Mouse (Mus musculus): ENCODE results near the gene Vdr. TPM values are rescaled to one million over a fixed set of nuclear protein-coding genes. Genes with fewer than 3 reads are reported as not detected.

Vdr gene
- total and polyA plus RNA-seq, 3 experiments = 2.7 to 17.1 (median 6.6) TPM

GRCm38 (mm10) chr15:97847285-97847684 is 63.1 kb downstream of the Vdr start:
- DNase-seq = no peak

DNA sequence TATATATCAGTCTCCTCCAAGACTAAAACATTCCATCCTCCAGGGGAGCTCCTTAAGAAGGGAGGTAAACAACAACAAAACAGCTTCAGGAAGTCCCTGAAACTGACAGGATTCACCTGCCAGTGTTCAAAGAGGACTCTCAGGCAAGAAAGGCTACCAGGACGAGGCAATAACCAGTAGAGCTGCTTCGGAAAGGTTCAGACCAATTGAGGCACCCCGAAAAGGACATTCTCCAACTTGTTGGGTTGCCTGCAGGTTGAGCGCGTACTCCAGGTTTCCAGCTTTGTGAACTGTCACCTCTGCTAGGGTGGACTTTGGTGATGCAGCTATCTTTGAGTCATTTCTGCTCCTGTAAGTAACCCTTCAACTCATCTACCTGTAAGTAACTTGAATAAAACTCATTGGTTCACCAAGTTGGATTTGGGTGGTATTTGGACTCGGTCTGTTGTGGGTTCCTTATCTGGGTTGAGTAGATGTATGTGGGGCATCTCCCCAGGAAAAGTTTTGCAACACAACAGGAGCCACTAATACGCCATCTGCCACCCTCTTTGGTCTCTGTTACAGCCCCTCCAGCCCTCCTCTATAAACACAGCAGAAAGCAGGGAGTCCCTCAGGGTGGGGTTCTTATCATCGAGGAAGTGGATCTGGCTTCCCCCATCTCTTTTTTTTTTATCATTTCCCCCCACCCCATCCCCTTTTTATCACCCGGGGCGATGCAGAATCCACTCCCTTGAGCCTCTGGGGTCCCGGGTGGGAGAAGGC is 64.1 kb downstream of the Vdr start:
- no peak for DNase-seq

DNA sequence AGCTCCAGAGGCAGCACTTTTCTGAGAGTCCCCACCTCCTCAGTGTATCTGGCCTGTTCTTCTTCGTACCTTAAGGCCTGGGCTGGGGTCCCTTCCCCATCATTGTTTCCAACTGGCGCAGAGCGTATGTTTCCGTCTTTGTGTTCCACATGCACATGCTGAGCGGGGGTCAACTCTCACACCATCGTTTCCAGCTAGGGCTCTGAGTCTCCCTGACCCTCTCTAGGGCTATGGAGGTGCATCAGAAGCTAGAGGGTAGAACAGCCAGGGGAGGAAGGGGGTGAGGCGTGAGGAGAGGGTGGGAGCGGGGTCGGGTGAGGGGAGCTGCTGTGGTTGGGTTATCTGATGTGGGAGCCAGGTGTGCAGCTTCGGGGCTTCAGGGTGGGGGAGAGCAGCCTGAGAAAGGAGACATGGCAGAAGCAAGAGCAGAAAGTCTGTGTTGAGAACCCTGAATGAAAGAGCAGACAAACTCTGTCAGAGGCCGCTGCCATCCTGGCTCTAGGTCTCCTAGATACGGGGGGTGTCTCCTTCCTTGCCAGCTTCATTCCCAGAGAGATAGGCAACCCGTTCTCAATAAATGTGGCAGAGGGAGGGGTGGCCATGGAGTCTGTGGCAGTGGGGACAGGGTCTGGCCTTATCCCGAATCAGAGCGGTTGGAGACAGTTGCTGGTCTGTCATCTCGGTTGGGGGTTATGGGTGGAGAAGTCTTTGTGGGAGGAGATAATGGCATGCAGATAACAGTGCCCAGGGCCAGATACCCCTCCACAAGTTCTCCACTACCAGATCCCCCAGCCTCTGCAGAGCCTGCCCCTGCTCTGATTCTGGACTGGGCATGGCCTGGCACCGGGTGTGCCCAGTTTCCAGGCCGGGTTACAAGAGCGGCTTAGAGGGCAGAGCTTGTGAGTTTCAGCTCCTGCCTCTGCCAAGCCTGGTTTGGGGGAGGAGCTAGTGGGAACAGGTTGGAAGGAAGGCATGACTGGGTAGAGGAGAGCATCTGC is 66.1 kb downstream of the Vdr start, which contains the start of gene Hdac7:
TSS of gene Hdac7 (minus strand) at position 466 of the 998 bp plus-strand sequence.
- peak; percentile 24 for DNase-seq

GRCm38 (mm10) chr15:97843247-97843651 is 67.2 kb downstream of the Vdr start:
- no peak for DNase-seq

DNA sequence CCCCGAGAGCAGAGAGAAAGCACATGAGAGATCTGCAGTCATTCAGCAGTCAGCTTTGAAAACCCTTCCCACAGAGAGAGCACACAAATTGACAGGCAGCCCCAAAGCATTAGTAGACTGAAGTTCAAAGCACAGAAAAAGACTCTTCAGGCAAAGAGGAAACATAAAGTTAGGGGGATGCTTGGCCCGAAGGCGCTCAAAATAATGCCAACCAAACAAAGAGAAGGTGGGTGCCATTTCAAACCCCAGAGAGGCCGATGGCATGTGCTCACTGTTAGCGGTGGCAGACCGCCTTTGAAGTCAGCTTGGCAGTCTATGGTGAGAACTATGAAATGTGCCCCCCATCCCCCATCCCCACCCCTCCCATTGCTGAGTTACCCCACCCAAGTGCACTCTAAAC is 68.4 kb downstream of the Vdr start:
- no peak for DNase-seq

GRCm38 (mm10) chr15:97841383-97841782 is 69.0 kb downstream of the Vdr start:
- DNase-seq = no peak

- DNase-seq = no peak
These were observed 69.6 kb downstream of the Vdr start for GRCm38 (mm10) chr15:97840781-97841180.

DNA sequence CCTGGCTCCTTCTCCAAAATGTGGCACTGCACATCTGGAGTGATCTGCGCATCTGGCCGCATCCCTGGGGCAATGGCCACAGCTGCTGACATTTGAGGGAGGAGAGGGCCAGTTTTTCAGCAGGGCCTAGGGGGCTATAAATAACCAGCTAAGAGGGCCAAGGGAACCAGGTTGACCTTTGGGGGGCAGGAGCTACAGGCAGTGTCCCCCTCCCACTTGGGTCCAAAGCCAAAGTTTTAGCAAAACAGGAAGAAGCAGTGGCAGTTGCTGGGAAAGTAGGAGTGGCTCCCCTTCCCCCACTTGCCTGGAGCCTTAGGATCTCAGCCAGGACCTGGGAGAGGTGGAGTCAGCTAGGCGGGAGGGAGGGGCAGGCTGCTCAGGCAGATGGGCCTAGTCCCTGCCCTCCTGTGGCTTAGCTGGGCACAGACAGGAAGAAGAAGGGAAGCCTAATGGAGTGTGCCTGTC is 70.4 kb downstream of the Vdr start:
- peak; percentile 86 for DNase-seq

DNA sequence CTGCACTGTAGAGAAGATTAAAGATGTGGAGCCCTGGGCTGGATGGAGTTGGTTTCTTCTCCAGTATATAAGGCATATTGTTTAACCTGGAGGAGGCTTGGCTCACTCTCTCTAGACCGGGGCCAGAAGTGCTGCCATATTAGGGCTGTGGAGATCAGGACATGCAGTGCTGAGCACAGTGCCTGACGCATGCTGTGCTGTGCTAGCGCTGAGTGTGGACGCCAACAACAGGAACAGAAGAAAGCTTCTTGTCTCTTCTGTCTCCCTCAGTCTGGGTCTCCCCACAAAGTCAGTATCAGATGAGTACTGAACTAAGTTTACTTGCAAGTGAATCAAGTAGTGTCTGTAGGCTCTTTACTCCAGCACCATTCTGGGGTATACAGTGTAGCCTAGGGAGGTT is 71.0 kb downstream of the Vdr start:
- no peak for DNase-seq

DNA sequence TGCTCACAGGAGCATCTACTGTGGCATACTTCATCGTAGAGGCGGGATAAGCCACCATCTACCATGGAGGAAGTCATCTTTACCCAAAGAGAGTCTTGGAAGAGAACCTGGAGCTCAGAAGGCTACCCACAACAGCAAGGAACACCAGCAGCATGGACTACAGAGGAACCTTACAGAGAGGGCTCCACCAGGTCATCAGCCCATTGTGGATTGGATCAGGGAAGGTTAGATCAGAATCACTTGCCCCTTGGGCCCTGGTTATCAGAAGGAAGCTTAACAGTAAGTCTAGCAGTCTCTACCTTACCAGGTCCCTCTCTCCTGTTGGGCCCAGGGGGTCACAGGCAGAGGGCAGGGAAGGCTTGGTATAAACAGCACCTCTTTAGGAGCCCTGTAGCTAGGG is 71.4 kb downstream of the Vdr start:
- no peak for DNase-seq

- no peak for DNase-seq
These were observed 72.0 kb downstream of the Vdr start for GRCm38 (mm10) chr15:97838395-97838794.

DNA sequence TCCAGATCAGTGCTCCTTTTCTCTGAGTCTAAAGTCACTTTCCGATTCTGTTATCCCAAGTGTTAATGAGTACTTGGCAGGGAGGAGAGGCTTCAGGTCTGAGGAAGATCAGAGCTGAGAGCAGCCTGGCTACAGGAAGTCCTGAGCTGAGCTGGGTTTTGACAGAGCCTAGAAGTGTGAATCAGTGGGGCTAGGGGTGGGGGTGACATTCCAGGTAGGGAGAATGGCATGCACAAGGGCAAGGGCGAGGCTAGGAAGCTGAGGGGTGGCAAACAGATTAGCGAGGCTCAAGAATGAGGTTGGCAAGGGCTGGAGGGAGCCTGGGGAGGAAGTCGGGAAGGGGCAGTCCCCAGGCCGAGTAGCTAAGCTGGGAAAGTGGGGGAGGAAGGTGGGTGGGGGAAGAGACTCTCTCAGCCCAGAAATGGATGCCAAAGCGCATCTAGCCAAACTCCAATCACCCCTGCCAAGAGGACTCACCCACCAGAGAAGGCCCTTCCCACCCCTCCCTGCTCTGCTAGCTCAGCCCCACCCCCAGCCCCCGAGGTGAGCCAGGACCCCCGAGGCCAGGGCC is 72.9 kb downstream of the Vdr start:
- no peak for DNase-seq

- DNase-seq = no peak
These were observed 73.6 kb downstream of the Vdr start for GRCm38 (mm10) chr15:97836894-97837247.

GRCm38 (mm10) chr15:97836153-97836893 is 74.1 kb downstream of the Vdr start:
- DNase-seq = no peak

DNA sequence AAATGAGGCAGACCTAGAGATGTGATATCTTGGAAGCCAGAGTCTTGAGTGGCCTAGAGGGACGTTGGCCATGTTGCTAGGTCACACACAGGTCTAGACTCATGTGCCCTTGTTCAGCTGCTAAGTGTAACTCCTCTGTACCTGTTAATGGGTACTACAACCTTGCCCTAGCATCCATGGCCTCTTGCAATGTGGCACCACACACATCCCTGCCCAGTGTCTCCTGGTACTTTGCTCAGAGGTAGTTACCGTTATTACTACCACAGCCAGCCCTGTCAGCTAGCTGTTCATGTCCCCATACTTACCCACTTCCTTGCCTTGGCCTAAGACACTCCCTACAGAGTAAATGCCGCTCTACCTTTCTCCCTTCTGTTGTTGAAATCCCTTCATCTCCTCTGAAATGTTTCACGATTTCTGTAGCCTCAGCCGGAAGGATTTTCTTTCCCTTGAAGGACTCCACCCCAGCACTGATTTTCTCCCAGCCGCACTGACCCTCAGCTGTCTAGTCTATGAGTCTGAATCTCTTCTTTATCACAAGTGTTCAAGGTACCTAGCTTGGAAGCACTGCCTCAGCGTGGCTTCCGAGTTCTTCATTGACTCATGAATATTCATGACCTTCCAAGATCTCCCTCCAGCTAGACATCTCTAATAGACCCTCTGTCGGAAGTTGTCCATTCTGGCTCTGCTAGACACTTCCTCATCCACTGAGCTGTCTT is 77.5 kb downstream of the Vdr start:
- no peak for DNase-seq

GRCm38 (mm10) chr15:97831987-97832640 is 78.3 kb downstream of the Vdr start:
- DNase-seq = peak; percentile 73

- DNase-seq = peak; percentile 86
These were observed 79.0 kb downstream of the Vdr start for GRCm38 (mm10) chr15:97831242-97831986.

- DNase-seq = peak; percentile 85
These were observed 79.6 kb downstream of the Vdr start for GRCm38 (mm10) chr15:97830788-97831241.

DNA sequence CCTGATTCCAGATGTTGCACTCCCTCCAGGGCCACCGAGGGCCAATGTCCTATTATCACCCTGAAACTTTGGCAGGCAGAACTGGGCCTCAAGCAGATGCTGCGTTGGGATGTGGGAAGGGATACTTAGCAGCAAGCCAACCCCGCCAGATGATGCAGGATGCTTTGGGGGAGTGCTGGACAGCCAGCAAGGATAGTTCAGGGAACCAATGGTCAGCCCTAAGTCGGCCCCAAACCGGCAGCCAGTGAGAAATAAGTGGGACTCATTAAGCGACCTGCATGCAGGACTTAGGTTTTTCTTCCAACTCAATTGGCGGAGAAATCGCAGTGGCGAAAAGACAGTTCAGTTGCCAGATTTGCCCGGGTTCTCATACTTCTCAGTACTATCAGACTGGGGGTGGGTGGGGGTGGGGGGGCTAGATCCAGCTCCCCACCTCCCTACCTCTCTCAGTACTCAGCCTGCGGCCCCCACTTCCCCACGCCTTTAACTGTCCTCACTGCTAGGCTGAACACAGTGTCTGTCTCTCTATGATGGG is 80.1 kb downstream of the Vdr start:
- DNase-seq = no peak
